Comparison of ENCODE assay signal across 13 mouse cellular contexts in genomic region chr7:132337268-132337917, GRCm38 (mm10). TPM values are rescaled to one million over a fixed set of nuclear protein-coding genes. Genes with fewer than 3 reads are reported as not detected.
DNase-seq lines count a peak whose midpoint lies in the region; ATAC-seq lines count a peak whose summit lies in the region.
"Had no signal": no experiment of that assay in that cellular context is flagged by ENCODE, and none has a peak within 500 bp of the region (broad histone marks: within the 10 kb centered on the region; RNA-seq: fewer than 3 reads in every experiment).

No protein-coding gene starts in this region.

- no peak overlapping the region for H3K4me2 ChIP-seq in heart, embryonic 13.5 days
- no peak overlapping the region for H3K4me2 ChIP-seq in lung, embryonic 15.5 days
- no peak overlapping the region for H3K4me2 ChIP-seq in embryonic facial prominence, embryonic 14.5 days (ENCODE audit: low read depth, low read length)

- no peaks in the 10 kb centered on the region; the same call in 1 of the 2 replicates for H3K9me3 ChIP-seq in heart, embryonic 13.5 days
- H3K9me3 ChIP-seq in lung, embryonic 15.5 days, result no peaks in the 10 kb centered on the region
- H3K9me3 ChIP-seq in embryonic facial prominence, embryonic 14.5 days (ENCODE audit: control insufficient read depth, low read length), result no peaks in the 10 kb centered on the region

- 0 out of 2 replicates have a peak overlapping the region, but pooled peaks have one; percentile 83 for H3K27ac ChIP-seq in heart, embryonic 13.5 days (replicated peaks)
- H3K27ac ChIP-seq in lung, embryonic 15.5 days, result peak overlapping the region; percentile 72
- H3K27ac ChIP-seq in embryonic facial prominence, embryonic 14.5 days (replicated peaks; ENCODE audit: low read depth, low read length), result 0 out of 2 replicates have a peak overlapping the region, but pooled peaks have one; percentile 17

- H3K27me3 ChIP-seq in heart, embryonic 13.5 days (replicated peaks), result peaks cover 12% of the 10 kb centered on the region; the same call in 1 of the 2 replicates
- no peaks in the 10 kb centered on the region for H3K27me3 ChIP-seq in lung, embryonic 15.5 days
- no peaks in the 10 kb centered on the region for H3K27me3 ChIP-seq in embryonic facial prominence, embryonic 14.5 days (replicated peaks; ENCODE audit: control insufficient read depth, insufficient read depth, low read length)

- ATAC-seq in heart, embryonic 13.5 days (ENCODE audit: extremely low read depth, insufficient number of reproducible peaks, low FRiP score, low TSS enrichment), result no peak
- ATAC-seq in lung, embryonic 15.5 days (ENCODE audit: borderline replicate concordance, extremely low read depth, low FRiP score, low TSS enrichment), result no peak
- no peak for ATAC-seq in embryonic facial prominence, embryonic 14.5 days (ENCODE audit: low read depth)
- ATAC-seq in megakaryocyte-erythroid progenitor cell, adult 5-6 weeks (replicated peaks; ENCODE audit: low FRiP score, low TSS enrichment, poor library complexity, severe bottlenecking), result peak; percentile 9; the same call in 1 of the 2 replicates

- no peaks in the 10 kb centered on the region for H3K36me3 ChIP-seq in heart, embryonic 13.5 days
- no peaks in the 10 kb centered on the region for H3K36me3 ChIP-seq in lung, embryonic 15.5 days
- no peaks in the 10 kb centered on the region for H3K36me3 ChIP-seq in embryonic facial prominence, embryonic 14.5 days (ENCODE audit: control insufficient read depth, insufficient read depth, low read length)

- DNase-seq in heart, postnatal 4 days, result no peak
- no peak for DNase-seq in lung, adult 18-20 months
- no peak for DNase-seq in embryonic facial prominence, embryonic 14.5 days (ENCODE audit: low spot score)
- no peak for DNase-seq in ovary, postnatal 14 days (ENCODE audit: low spot score)
- DNase-seq in MN1 (ENCODE audit: low spot score), result no peak
- DNase-seq: cerebellum, postnatal 25 days; heart, postnatal 10 days; layer of hippocampus, adult 9-11 months; liver; thymus, adult 18-20 months had no signal

- H3K9ac ChIP-seq in heart, embryonic 13.5 days, result no peak overlapping the region
- H3K9ac ChIP-seq in lung, embryonic 15.5 days, result no peak overlapping the region
- H3K9ac ChIP-seq in embryonic facial prominence, embryonic 14.5 days (ENCODE audit: low read depth, low read length), result no peak overlapping the region

- H3K4me3 ChIP-seq in heart, embryonic 13.5 days, result no peak overlapping the region
- no peak overlapping the region for H3K4me3 ChIP-seq in lung, embryonic 15.5 days
- no peak overlapping the region for H3K4me3 ChIP-seq in embryonic facial prominence, embryonic 14.5 days (ENCODE audit: low read depth, low read length)

- 76% methylated on average over 11 of the region's 11 CpGs for WGBS in heart, embryonic 13.5 days
- WGBS in lung, embryonic 15.5 days, result 46% methylated on average over 11 of the region's 11 CpGs
- 70% methylated on average over 11 of the region's 11 CpGs for WGBS in embryonic facial prominence, embryonic 14.5 days

- H3K4me1 ChIP-seq in heart, embryonic 13.5 days, result peaks cover 22% of the 10 kb centered on the region
- peaks cover 45% of the 10 kb centered on the region for H3K4me1 ChIP-seq in lung, embryonic 15.5 days
- peaks cover 11% of the 10 kb centered on the region; the same call in 1 of the 2 replicates for H3K4me1 ChIP-seq in embryonic facial prominence, embryonic 14.5 days (ENCODE audit: control insufficient read depth, insufficient read depth, low read length)

RNA-seq across cellular contexts. Expression of gene Chst15, which starts 20.4 kb away (rescaled TPM):
- 3.1 and 3.8 TPM in 2 replicates for polyA plus RNA-seq in heart, embryonic 13.5 days (2015; fragmentation: Nextera tagmentation; extraction: Ambion mirVana)
- 10 to 100 TPM; 12.5 to 12.7 TPM for total RNA-seq in heart, postnatal 4 days (2021)
- polyA plus RNA-seq in lung, embryonic 15.5 days (2015; fragmentation: Nextera tagmentation; extraction: Ambion mirVana), result 17.8 and 20.3 TPM in 2 replicates
- polyA plus RNA-seq in embryonic facial prominence, embryonic 14.5 days (2014; fragmentation: Nextera tagmentation; extraction: Ambion mirVana), result 14.2 and 16.2 TPM in 2 replicates
- 16.0 and 18.4 TPM in 2 replicates for total RNA-seq in megakaryocyte-erythroid progenitor cell, adult 5-6 weeks (2014; fragmentation: Nextera tagmentation)
- total RNA-seq in megakaryocyte-erythroid progenitor cell, adult 5-6 weeks (2017), result 11.0 and 13.8 TPM in 2 replicates

Comparison
In these comparisons a context has a peak if more than half of its experiments do, and no peak if none do; other contexts are left out.
1. H3K27ac ChIP-seq: peak in every context shown above with its lines; median percentile 83 in heart, embryonic 13.5 days; 72 in lung, embryonic 15.5 days; 17 in embryonic facial prominence, embryonic 14.5 days.